Mouse (Mus musculus) lung, adult 2 months (tissue): Measurements from ENCODE around the gene Ppm1f. TPM values are rescaled to one million over a fixed set of nuclear protein-coding genes. Genes with fewer than 3 reads are reported as not detected.

Source experiments
- DNase-seq: peaks from one replicate; pipeline ENCODE4 v3.0.0; 2022
- H3K4me1 ChIP-seq: fragments of 200-500 bp; 2 replicates; pipeline ENCODE4 v1.6.1; 2011; ENCODE audit warnings: low read length; ENCODE audit not compliant: control insufficient read depth, insufficient read depth
- H3K4me3 ChIP-seq: fragments of 200-500 bp; replicated peaks from 2 replicates; pipeline ENCODE3; 2011; ENCODE audit warnings: low read depth, mild to moderate bottlenecking, control low read depth, low read length; ENCODE audit errors: extremely low read depth
- CTCF ChIP-seq: fragments of 200-500 bp; IDR thresholded peaks from 2 replicates; pipeline ENCODE4 v1.5.1; 2011; ENCODE audit warnings: mild to moderate bottlenecking, low read length, control low read depth; ENCODE audit not compliant: insufficient read depth
- POLR2A ChIP-seq: fragments of 200-500 bp; IDR thresholded peaks from 2 replicates; pipeline ENCODE4 v1.6.1; 2011; ENCODE audit warnings: low read depth, mild to moderate bottlenecking, control low read depth, low read length, borderline replicate concordance; ENCODE audit errors: extremely low read depth
- WGBS: fragments of 180-500 bp; shearing (Covaris S2); methylation state at CpG from one replicate; pipeline ENCODE4 v1.1.7; 2018; 5-methylcytosine and 5-hydroxymethylcytosine counted together
- polyA plus RNA-seq: library from polyadenylated mRNA; depleted of rRNA; stranded (reverse); fragments of >200 nt; gene quantifications from 2 replicates; pipeline ENCODE4 v1.2.3, GENCODE M21; 2012

The Ppm1f gene
- polyA plus RNA-seq, 1 experiment = 46.2 TPM

GRCm38 (mm10) chr16:16865696-16866561 is 30.3 kb upstream of the Ppm1f start:
- peak; percentile 53 for DNase-seq
- Histone ChIP-seq H3K4me1 (no peaks in the 10 kb centered on the region), H3K4me3 (no peak overlapping the region)
- no peak for TF ChIP-seq CTCF
- TF ChIP-seq POLR2A = no peak
- whole genome bisulfite sequencing = 27% methylated on average over 5 of the region's 5 CpGs

GRCm38 (mm10) chr16:16870241-16870616 is 26.0 kb upstream of the Ppm1f start:
- 32% methylated on average over 7 of the region's 7 CpGs for WGBS
- no peak for TF ChIP-seq POLR2A
- no peak for TF ChIP-seq CTCF
- peaks cover 2% of the 10 kb centered on the region; the same call in 1 of the 2 replicates for H3K4me1 ChIP-seq
- H3K4me3 ChIP-seq = peak overlapping the region; percentile 96
- no peak for DNase-seq

GRCm38 (mm10) chr16:16870617-16871331 is 25.5 kb upstream of the Ppm1f start, which contains the start of the genes Top3b and Vpreb1:
Gene Top3b (plus strand): TSS chr16:16870736.
Gene Vpreb1 (minus strand): TSS chr16:16870843.
- H3K4me1 ChIP-seq = peaks cover 2% of the 10 kb centered on the region; the same call in 1 of the 2 replicates
- H3K4me3 ChIP-seq = peak within 1 kb of the TSS; percentile 96
- TF ChIP-seq POLR2A = peak; percentile 79; the same call in 1 of the 2 replicates
- TF ChIP-seq CTCF = 0 out of 2 replicates have a peak, but pooled peaks have one; percentile 10
- peak; percentile 80 for DNase-seq
- under 1% methylated on average over 48 of the region's 49 CpGs for WGBS

GRCm38 (mm10) chr16:16879025-16879424 is 17.2 kb upstream of the Ppm1f start:
- DNase-seq = no peak
- TF ChIP-seq POLR2A (no peak), CTCF (no peak)
- WGBS = 88% methylated on average over 5 of the region's 5 CpGs
- Histone ChIP-seq H3K4me3 (no peak overlapping the region), H3K4me1 (no peaks in the 10 kb centered on the region)

GRCm38 (mm10) chr16:16888341-16888740 is 7.9 kb upstream of the Ppm1f start:
- no peak for DNase-seq
- TF ChIP-seq CTCF (no peak), POLR2A (no peak)
- WGBS = 97% methylated on average over 1 of the region's 1 CpGs
- H3K4me1 ChIP-seq = no peaks in the 10 kb centered on the region
- H3K4me3 ChIP-seq = no peak overlapping the region

GRCm38 (mm10) chr16:16892366-16892765 is 3.9 kb upstream of the Ppm1f start:
- 92% methylated on average over 7 of the region's 7 CpGs for WGBS
- TF ChIP-seq CTCF (no peak), POLR2A (no peak)
- Histone ChIP-seq H3K4me3 (no peak overlapping the region), H3K4me1 (peaks cover 4% of the 10 kb centered on the region)
- no peak for DNase-seq

GRCm38 (mm10) chr16:16896015-16896381 is 271 bp upstream of the Ppm1f start:
- TF ChIP-seq CTCF (no peak), POLR2A (no peak)
- WGBS = 17% methylated on average over 4 of the region's 4 CpGs
- no peak for DNase-seq

GRCm38 (mm10) chr16:16897056-16897584 is 851 bp downstream of the Ppm1f start:
- DNase-seq = peak; percentile 23
- peak overlapping the region; percentile 86 for H3K4me3 ChIP-seq
- WGBS = 17% methylated on average over 10 of the region's 10 CpGs
- TF ChIP-seq CTCF = no peak
- TF ChIP-seq POLR2A = no peak
- H3K4me1 ChIP-seq = peaks cover 21% of the 10 kb centered on the region

More at GRCm38 (mm10) chr16:16896015-16896381, 271 bp upstream of the Ppm1f start:
- Histone ChIP-seq H3K4me3 (no peak overlapping the region), H3K4me1 (peaks cover 17% of the 10 kb centered on the region)

GRCm38 (mm10) chr16:16902329-16902728 is 6.1 kb downstream of the Ppm1f start:
- no peak for DNase-seq
- TF ChIP-seq CTCF = no peak
- TF ChIP-seq POLR2A = 0 out of 2 replicates have a peak, but pooled peaks have one; percentile 17
- Histone ChIP-seq H3K4me3 (no peak overlapping the region), H3K4me1 (peaks cover 39% of the 10 kb centered on the region)
- WGBS = 45% methylated on average over 4 of the region's 4 CpGs
